Mouse (Mus musculus) gastrocnemius, postnatal 4 days (tissue): Measurements from ENCODE around the gene Dnajc30. TPM values are rescaled to one million over a fixed set of nuclear protein-coding genes. Genes with fewer than 3 reads are reported as not detected.
"Not testable (repeated sequence)": the region's sequence is repeated elsewhere in the genome, so short reads cannot be mapped to it uniquely, and the experiment has no call there.

Source experiments
- DNase-seq, 2 experiments: peaks; one replicate each; pipeline ENCODE4 v3.0.0; 2021 to 2022; ENCODE audit warnings: low spot score in 2 of 2, mixed read lengths in 2 of 2
- total RNA-seq, 2 experiments: library from RNA; stranded (reverse); gene quantifications; 2 replicates each; pipeline ENCODE4 v1.2.3; 2021

Gene Dnajc30
- total RNA-seq, 2 experiments from 2014 or later: 23.8 to 25.2 TPM

DNA sequence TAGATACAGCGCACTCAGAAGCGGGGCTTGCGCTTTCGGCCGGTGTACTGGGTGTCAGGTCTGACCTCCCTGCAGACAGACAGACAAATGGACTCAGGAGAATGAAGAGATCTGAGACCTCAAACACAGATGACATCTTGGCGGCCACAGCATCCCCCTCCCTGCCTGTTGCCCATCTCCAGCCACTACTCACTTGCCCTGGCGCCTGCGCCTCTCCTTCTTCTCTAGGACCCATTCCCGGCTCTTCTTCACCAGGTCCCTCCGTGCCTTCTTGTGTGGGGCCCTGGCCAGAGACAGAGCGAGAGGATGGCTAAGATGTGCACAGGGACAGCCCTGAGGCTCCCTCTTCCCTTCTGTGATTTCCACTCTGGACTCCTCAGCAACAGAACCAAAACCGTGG, 10.6 kb upstream of the Dnajc30 start:
- no peak for DNase-seq

DNA sequence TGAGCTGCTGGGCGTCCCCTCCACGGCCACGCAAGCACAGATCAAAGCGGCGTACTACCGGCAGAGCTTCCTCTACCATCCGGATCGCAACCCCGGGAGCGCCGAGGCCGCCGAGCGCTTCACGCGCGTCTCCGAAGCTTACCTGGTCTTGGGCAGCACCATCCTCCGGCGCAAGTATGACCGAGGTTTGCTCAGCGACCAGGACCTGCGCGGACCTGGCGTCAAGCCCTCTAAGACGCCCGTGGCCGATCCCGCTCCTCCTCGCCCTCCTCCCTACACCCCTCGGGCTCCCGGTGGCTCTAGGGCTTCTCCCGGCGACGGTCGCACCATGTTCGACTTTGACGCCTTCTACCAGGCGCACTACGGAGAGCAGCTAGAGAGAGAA, 372 bp downstream of the Dnajc30 start:
- no peak for DNase-seq

- not testable (repeated sequence) for DNase-seq
Observed at GRCm38 (mm10) chr5:135064909-135065446, 976 bp downstream of the Dnajc30 start, which contains the start of gene Bud23. Gene Bud23 (minus strand): TSS chr5:135064959.

DNA sequence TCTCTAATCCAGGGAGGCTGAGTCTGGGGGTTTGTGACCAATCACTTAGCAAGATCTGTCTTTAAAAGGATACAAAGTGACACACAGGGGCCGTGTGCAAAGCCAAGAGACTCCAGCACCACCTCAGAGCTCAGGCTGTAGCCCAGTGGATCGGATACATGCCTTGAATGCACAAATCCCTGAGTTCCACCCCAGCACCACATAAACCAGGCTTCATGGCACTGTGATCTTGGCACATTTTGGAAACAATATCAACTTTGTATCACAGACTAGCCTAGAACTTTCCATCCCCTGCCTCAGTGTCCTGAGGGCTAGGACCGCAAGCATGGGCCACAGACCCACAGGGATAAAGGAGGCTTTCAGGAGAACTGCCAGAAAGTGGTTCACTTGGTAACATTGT, 2.0 kb downstream of the Dnajc30 start:
- DNase-seq: no peak

DNA sequence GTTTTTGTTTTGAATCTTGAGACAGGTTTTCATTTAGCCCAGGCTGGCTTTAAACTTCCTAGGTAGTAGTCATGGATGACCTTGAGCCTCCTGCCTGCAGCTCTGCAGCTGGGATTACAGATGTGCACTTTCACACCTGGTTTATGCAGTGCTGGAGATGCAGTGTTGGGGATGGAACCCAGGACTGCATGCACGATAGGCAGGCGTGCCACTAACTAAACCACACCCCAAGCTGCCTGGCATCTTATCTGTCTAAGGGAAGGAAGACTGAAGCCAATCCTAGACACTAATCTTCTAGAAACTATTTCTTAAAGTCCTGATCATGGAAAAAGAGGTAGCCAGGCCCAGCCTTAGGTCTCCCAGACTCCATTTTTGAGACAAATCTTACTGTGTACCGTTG, 6.4 kb downstream of the Dnajc30 start:
- no peak for DNase-seq

DNA sequence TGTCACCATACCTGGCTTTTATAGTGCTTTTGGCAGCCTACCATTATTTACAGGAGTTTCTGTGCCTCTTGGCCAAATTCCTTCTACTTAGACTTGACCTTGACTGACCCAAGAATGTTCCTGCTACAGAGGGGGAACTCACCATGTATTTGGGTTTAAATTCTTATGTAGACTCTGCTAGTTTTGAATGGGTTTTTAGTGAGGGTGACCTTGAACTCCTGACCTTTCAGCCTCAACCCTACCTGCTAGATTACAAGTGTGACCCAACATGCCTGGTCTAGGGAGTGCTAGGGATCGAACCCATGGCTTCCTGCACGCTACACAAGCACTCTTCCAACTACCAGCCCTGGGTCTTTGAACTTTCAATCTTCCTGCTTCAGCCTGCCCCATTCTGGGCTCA, 8.1 kb downstream of the Dnajc30 start:
- no peak for DNase-seq

- no peak for DNase-seq
Observed at GRCm38 (mm10) chr5:135072720-135073119, 8.7 kb downstream of the Dnajc30 start.

GRCm38 (mm10) chr5:135073349-135074150, 9.5 kb downstream of the Dnajc30 start:
- no peak for DNase-seq

DNA sequence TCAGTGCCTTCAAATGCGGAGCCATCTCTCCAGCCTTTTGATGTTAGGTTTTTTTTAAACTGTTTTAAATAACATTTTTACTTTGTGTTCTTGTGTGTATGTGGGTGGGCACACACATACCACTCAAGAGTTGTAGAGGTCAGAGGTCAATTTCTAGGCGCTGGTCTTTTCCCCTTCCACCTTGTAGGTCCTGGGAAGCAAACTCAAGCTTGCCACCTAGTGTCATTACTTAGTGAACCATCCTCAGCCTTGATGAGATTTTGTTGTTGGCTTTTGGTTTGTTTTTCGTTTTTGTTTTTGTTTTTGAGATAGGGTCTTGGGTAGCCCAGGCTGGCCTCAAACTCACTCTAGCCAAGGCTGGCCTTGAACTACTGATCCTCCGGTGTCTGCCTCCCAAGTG, 11.7 kb downstream of the Dnajc30 start:
- no peak for DNase-seq

DNA sequence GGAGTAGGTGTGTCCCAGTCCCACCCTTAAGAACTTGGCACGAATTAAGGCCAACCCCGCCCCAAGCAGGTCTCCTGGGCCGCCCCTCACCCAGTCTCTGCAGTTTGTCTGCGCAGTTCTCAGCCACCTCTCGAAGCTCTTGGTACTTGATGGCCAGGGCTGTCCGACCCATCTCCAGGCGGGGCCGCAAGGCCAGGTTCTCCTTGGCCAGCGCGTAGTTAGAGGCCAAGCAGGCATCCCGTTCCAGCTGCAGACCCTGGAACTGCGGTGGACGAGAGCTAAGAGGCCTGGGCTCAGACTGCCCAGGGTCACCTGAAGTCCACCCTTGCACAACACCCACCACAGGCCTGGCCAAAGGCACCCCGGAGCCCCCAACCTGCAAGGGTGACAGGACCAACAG, 12.4 kb downstream of the Dnajc30 start:
- DNase-seq: no peak

- peak in 1 of 2 experiments; percentile 25 for DNase-seq
Observed at GRCm38 (mm10) chr5:135076931-135077505, 13.0 kb downstream of the Dnajc30 start.

- DNase-seq: peak; percentile 94 to 96
Observed at GRCm38 (mm10) chr5:135077564-135078481, 13.8 kb downstream of the Dnajc30 start, which contains the start of gene Vps37d. Gene Vps37d (minus strand): TSS chr5:135078266.

DNA sequence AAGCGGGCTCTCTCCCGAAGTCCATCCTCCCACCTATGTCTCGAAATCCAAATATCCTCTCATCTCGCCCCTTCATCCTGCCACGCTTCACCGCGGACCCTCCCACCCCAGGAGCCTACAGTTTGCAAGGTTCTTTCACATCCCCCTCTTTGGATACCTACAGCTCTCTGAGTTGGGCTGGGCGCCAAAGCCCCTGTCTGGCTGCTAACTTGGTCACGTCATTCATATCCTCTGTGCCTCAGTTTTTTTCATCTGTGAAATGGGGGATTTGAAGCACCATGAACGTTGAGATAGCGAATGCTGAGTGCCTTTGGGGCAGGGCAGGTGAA, 14.4 kb downstream of the Dnajc30 start:
- DNase-seq: no peak

DNA sequence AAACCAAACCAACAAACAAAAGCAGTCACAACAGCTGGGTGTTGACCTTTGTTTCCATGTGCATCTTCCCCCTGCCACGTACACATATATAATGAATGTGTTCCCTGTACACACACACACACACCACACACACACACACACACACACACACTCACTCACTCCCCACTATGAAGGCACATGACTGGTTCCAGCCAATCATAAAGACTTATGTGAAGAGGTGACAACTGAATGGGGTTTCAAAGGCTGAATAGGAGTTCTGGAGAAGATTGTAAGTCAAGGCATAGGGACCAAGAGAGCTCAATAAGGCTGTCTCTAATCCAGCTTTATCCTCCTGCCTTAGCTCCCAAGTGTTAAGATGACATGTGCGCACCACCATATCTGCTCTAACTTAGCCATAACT, 15.6 kb downstream of the Dnajc30 start:
- DNase-seq: no peak

GRCm38 (mm10) chr5:135080539-135080938, 16.5 kb downstream of the Dnajc30 start:
- DNase-seq: no peak

- no peak for DNase-seq
Observed at GRCm38 (mm10) chr5:135086871-135087270, 22.9 kb downstream of the Dnajc30 start.

GRCm38 (mm10) chr5:135089653-135090052, 25.7 kb downstream of the Dnajc30 start, which contains the start of gene Mlxipl:
Gene Mlxipl (plus strand): TSS chr5:135089890.
- DNase-seq: no peak

DNA sequence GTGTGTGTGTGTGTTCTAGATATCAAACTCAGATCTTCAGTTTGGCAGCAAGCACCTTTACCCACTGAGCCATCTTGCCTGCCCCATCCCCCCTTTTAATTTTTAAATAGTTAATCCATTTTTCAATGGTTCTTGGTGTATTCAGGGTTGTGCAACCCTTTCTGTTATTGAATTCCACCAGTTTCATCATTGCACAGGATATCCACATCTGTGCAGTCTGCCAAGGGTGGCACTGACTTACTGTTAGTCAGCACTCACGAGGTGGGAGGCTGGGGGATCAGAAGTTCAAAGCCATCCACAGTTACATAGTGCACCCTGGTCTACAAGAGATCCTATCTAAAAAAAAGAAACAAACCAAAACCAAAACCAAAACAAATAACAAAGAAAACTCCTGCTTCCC, 37.0 kb downstream of the Dnajc30 start:
- DNase-seq: no peak

GRCm38 (mm10) chr5:135103999-135104660, 40.1 kb downstream of the Dnajc30 start:
- DNase-seq: no peak

DNA sequence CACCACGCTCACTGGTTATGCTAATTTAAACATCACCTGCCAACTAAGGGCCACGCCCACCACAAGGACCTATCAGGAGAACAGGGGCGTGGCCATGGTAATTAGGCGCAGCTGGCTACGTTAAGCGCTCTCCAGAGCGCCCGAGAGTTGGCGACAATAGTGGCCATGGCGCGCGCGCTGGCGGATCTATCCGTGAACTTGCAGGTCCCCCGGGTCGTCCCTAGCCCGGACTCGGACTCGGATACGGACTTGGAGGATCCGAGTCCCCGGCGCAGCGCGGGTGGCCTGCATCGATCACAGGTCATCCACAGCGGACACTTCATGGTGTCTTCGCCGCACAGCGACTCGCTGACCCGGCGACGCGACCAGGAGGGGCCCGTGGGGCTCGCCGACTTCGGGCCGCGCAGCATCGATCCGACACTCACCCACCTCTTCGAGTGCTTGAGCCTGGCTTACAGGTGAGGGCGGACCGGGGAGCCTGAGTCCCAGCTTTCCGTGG, 42.8 kb downstream of the Dnajc30 start:
- DNase-seq: peak; percentile 24 to 73
